Mouse (Mus musculus): ENCODE results near the gene Hat1.
"Not testable (repeated sequence)": the region's sequence is repeated elsewhere in the genome, so short reads cannot be mapped to it uniquely, and the experiment has no call there.

The Hat1 gene

DNA sequence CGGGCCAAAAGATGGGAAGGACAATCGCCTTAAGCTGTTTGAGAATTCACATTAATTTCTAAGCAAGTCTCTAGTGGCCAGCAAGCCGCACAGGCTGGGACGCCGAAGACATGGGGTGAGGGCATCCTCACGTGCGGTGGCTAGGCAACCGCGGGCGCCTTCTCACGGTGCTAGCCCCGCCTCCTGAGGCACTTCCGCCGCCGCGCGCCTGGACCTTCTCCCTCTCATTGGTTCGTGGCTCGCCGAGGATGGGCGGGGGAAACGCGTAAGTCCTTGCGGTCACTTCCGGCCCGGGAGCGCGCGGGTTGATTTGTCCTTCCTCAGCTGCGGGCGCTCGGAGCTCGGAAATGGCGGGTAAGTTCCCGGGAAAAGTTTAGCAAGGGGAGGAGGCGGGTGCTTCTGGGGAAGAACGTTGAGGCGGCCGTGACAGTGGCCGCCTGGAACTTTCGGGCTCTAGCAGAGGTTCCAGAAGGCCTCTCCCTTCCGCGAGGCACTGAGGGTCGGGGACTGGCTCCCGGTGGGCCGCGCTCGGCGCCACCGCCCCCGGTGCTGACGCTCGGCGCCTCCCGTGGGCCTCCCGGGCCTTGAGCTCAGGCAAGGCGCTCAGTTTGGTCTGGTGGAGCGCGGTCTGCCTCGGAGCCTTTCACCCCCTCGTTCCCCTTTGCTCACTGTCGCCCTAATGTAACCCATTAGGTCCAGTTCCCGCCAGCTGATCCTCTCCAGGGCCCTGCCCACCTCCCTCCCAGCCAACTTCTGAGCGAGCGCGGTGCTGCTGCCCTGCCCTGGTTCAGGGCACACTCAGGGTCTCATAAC lies at the start of gene Hat1:
TSS of gene Hat1 (plus strand) at position 8 of the 813 bp plus-strand sequence.
- DNase-seq (ENCODE audit: low read depth, low spot score) = peak; percentile 98

DNA sequence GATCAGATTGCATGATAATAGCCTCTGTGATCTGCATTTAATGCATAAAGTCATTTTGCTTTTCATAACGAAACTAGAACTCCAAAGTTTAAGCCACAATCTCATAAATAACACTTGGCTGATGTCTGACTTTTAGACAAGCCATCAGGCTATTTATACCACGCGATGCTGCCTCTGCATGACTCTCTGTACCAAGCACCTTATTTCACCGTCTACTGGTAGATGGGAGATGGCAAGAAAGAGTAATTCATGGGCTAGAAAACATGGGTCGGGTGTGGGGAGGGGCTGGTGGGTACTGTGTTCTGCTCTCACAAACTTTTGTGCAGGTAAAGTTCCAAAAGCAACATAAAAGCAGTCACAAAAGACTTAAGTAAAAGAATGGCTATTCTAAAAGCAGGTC lies 48.6 kb upstream of the Hat1 start:
- DNase-seq (ENCODE audit: low read depth, low spot score) = no peak

- no peak for DNase-seq (ENCODE audit: low read depth, low spot score)
Observed at GRCm38 (mm10) chr2:71343884-71344640, 44.7 kb upstream of the Hat1 start.

DNA sequence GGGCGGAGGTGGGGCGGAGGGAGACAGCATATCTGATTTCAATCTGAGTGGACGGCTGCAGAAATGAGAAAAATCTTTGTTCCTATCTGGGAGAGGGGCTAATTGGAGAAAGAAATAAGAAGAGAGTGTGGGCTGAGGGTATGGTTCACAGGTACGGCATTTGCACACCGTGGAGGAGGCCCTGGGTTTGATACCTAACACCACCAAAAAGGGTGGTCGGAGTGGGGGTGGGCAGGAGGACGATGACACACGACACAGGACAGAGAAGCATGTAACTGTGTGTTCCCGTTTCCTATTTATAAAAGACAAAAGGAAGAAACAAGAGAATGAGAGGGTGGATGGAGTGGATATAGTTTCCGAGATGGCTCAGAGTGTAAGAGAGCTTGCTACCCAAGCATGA lies 41.6 kb upstream of the Hat1 start:
- DNase-seq (ENCODE audit: low read depth, low spot score) = no peak

GRCm38 (mm10) chr2:71347732-71348490 lies 40.8 kb upstream of the Hat1 start:
- DNase-seq (ENCODE audit: low read depth, low spot score) = no peak

- no peak for DNase-seq (ENCODE audit: low read depth, low spot score)
Observed at GRCm38 (mm10) chr2:71349511-71349910, 39.2 kb upstream of the Hat1 start.

DNA sequence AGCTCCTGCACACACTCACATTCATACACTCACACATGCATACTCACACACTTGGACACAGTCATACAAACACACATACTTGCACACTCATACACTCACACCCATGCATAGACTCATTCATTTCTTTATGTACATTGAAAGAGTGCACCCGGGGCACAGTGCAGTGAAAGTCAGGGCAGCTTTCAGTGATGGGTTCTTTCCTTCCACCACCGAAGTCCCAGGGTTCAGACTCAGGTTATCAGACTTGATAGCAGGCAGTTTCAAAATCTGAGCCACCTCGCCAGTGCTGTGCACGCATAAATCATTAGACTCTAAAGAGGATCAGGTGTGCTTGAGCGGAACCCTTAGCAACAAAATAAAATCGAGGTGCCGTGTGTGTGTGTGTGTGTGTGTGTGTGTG lies 38.6 kb upstream of the Hat1 start:
- no peak for DNase-seq (ENCODE audit: low read depth, low spot score)

GRCm38 (mm10) chr2:71350904-71351726 lies 37.6 kb upstream of the Hat1 start:
- no peak for DNase-seq (ENCODE audit: low read depth, low spot score)

DNA sequence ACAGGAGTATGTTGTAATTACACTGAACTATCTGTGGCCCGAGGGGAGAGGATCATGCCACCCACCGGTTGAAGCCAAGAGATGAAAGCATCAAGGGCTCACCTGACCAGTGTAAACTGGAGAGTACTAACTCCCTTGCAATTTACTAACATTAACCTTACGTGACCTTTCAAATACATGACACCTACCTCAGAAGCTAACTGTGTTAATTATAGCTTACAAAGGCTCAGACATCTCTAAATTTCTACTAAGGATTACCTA lies 37.1 kb upstream of the Hat1 start:
- no peak for DNase-seq (ENCODE audit: low read depth, low spot score)

GRCm38 (mm10) chr2:71353306-71354054 lies 35.3 kb upstream of the Hat1 start:
- no peak for DNase-seq (ENCODE audit: low read depth, low spot score)

DNA sequence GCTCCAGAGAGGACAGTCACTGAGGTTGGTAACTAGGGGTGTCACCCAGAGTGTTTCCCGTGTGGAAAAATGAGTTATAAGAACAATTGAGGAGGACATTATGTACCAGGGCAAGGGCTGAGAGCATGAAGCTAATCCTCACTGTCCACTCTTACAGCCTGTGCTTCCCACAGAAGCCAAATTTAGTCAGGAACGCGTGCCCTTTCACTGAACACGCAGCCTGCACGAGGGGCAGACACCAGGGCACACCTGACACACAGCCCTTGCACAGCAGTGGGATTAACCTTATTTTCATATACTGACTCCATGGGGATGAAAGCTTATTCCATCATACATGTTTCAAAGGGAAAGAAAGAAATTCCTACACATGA lies 34.7 kb upstream of the Hat1 start:
- DNase-seq (ENCODE audit: low read depth, low spot score) = no peak

GRCm38 (mm10) chr2:71358347-71358746 lies 30.4 kb upstream of the Hat1 start:
- no peak for DNase-seq (ENCODE audit: low read depth, low spot score)

DNA sequence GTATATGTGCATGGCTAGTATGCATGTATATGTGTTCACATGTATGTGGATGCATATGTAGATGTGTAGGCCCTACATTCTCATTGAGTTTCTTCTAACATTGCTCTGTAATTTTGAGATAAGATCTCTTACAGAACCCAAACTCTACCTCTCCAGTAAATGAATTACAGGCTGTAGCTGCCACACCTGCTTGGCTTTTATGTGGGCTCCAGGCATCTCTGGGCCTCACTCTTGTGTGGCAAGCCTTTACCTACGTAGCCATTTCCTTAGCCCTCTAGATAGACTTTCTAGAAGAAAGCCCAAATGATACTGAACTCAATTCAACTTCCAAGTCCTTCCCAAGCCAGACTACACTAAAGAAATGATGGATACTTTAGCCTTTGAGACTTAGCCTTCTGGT lies 28.6 kb upstream of the Hat1 start:
- DNase-seq (ENCODE audit: low read depth, low spot score) = peak; percentile 65

GRCm38 (mm10) chr2:71366618-71367124 lies 22.1 kb upstream of the Hat1 start:
- DNase-seq (ENCODE audit: low read depth, low spot score) = peak; percentile 51

DNA sequence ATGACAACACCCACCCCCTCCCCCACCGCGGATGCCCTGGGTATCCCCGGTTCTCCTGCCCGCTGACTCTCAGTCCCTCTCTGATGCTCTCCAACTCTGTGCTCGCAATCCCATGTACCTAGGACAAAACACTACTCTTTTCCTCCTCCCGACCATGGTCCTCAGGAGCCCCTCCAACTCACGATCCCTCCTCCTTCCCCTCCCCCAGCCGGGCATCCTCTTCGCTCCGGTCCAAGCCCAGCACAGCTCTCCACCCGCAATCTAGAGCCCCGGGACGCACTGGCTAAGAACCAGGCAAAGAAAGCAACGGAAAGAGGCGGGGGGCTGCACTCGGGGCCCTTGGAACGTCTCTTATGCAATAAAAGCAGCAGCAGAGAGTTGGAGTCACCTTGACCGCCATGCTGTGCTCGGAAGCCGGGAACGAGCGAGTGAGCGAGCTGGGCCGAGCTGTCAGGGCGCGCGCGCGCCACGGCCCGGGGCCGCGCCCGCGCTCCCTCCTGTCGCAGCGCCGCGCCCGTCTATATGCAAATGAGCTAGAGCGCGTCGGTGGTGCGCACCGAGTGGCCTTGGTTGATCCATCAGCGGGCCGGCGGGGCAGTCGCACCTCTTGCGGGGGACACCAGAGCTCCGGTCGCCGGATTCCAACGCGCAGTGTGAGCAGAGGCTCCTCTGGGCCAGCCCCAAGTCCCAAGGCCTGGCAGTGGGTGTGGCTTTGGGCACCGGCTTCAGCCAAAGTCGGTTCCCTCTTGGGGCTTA lies 21.5 kb upstream of the Hat1 start, which contains the start of gene Slc25a12:
TSS of gene Slc25a12 (minus strand) at position 625 of the 756 bp plus-strand sequence.
- DNase-seq (ENCODE audit: low read depth, low spot score) = peak; percentile 89

- DNase-seq (ENCODE audit: low read depth, low spot score) = no peak
Observed at GRCm38 (mm10) chr2:71368086-71368485, 20.7 kb upstream of the Hat1 start.

DNA sequence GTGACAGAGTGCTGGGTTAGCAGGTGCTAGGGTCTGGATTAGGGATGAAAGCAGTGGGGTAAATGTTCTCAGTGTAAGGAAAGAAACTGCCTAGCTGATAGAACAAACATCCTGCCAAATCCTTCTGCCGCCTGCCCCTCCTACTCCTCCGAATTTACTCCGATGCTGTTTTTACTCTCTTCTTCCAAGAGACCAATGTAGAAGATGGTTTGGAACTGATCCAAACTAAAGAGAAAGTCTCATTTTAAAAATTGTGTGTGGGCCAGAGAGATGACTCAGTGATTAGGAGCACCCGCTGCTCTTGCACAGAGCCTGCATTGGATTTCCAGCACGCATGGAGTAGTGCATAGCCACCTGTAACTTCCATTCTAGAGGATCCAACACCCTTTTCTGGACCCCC lies 17.0 kb upstream of the Hat1 start:
- no peak for DNase-seq (ENCODE audit: low read depth, low spot score)

GRCm38 (mm10) chr2:71372261-71372660 lies 16.5 kb upstream of the Hat1 start:
- DNase-seq (ENCODE audit: low read depth, low spot score) = not testable (repeated sequence)

DNA sequence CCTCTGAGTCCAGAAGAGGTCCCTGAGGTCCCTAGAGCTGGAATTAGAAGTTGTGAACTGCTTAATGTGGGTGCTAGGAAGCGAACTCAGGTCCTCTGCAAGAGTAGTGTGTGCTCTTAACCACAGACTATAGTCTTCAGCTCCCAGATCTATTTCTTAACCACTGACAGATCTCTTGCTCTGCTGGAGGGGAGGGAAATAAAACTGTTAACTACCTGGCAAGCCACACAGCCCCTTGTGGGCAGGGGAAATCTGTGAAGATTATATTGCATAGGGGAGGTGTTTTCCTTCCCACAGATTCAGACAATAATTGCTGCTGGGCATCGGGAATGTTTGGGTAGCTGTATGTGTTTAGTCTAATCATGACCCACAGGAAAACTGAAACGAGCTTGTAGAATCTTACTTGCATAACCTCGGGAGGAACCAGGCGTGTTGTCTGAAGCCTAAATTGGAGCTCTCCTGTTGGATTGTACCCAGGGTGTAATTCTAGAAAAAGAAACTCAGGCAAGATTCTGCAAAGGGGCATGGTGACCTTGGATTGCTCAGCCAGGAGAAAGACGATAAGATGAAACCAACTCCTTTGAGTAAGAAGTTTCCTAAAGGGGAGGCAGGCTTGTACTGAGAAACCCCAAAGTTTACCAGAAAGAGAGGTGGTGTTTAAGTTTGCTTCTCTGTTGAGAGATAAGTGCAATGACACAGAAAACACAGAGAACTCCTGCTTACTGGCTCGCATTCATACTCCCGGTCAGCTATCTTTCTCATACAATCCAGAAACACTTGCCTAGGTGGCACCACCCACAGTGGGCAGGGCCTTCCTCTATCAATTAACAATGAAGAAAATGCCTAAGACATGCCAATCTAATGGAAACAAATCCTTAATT lies 14.2 kb upstream of the Hat1 start:
- no peak for DNase-seq (ENCODE audit: low read depth, low spot score)

Measured in CD4-positive helper T cell, adult 2 months (primary cell).